ENCODE assay signal across 27 mouse cellular contexts in the genomic region with DNA sequence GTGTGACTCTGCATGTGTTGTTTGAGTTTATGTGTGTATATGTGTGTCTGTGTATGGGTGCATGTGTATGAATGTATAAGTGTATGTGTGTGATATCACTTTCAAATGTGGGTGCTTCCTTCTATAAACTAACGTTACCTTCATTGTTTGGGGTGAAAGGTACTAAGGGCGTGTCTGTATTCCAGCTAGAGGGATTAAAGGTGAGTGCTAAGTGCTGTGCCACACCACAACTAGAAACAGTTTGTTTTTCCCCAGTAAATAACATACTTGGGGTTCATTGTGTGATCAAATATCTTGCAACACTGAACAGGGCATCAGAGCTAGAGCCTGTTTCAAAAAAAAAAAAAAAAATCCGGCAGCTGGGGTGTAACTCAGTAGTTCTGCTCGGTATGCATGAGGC. TPM values are rescaled to one million over a fixed set of nuclear protein-coding genes. Genes with fewer than 3 reads are reported as not detected.
A peak's percentile ranks its signal among the peaks of the same experiment; 100 is the strongest.
DNase-seq lines count a peak whose midpoint lies in the region; ATAC-seq and TF ChIP-seq lines count a peak whose summit lies in the region.
"Had no signal": no experiment of that assay in that cellular context is flagged by ENCODE, and none has a peak within 500 bp of the region (broad histone marks: within the 10 kb centered on the region; RNA-seq: fewer than 3 reads in every experiment).

No protein-coding gene starts in this region.

- DNase-seq in hindbrain, embryonic 14.5 days (ENCODE audit: low spot score), result no peak
- no peak for DNase-seq in liver, postnatal 0 days
- no peak for DNase-seq in liver
- peak; percentile 52 for DNase-seq in large intestine, adult 2 months (ENCODE audit: low read depth, low spot score)
- DNase-seq in stomach, postnatal 0 days (ENCODE audit: low spot score), result no peak
- no peak for DNase-seq in left cerebral cortex, postnatal 25 days (ENCODE audit: low spot score in 2 of 2)
- DNase-seq: adrenal gland, postnatal 14 days; cerebellum, adult 11 months; cerebellum, adult 9-10 months; cerebellum, postnatal 36 days; gastrocnemius, adult 2 months; gastrocnemius, postnatal 36 days; heart, adult 18-20 months; kidney, adult 2 months; kidney, postnatal 36 days; layer of hippocampus, postnatal 36 days; lung, postnatal 4 days; right cerebral cortex, adult 18-20 months; thymus, adult 2 months; thymus, postnatal 36 days had no signal

- H3K4me1 ChIP-seq in hindbrain, embryonic 16.5 days (ENCODE audit: control insufficient read depth, insufficient read depth, low read depth, low read length), result no peaks in the 10 kb centered on the region
- no peaks in the 10 kb centered on the region for H3K4me1 ChIP-seq in hindbrain, embryonic 14.5 days (replicated peaks; ENCODE audit: control insufficient read depth, insufficient read depth, low read length)
- H3K4me1 ChIP-seq in liver, postnatal 0 days (ENCODE audit: insufficient read depth), result peaks cover 33% of the 10 kb centered on the region
- H3K4me1 ChIP-seq in stomach, postnatal 0 days (replicated peaks; ENCODE audit: control insufficient read depth, insufficient read depth), result peaks cover 4% of the 10 kb centered on the region; the same call in 1 of the 2 replicates
- H3K4me1 ChIP-seq: midbrain, embryonic 12.5 days had no signal

- WGBS in hindbrain, embryonic 16.5 days, result 56% methylated on average over 4 of the region's 4 CpGs
- 62% methylated on average over 4 of the region's 4 CpGs for WGBS in hindbrain, embryonic 14.5 days
- whole genome bisulfite sequencing in liver, postnatal 0 days (ENCODE audit: insufficient replicate concordance), result 51% methylated on average over 4 of the region's 4 CpGs
- 15% methylated on average over 4 of the region's 4 CpGs for WGBS in large intestine, adult 2 months
- WGBS in stomach, postnatal 0 days, result 40% methylated on average over 4 of the region's 4 CpGs

- no peaks in the 10 kb centered on the region for H3K9me3 ChIP-seq in hindbrain, embryonic 16.5 days (ENCODE audit: control insufficient read depth, low read length)
- no peaks in the 10 kb centered on the region for H3K9me3 ChIP-seq in hindbrain, embryonic 14.5 days (ENCODE audit: control insufficient read depth, low read length)
- no peaks in the 10 kb centered on the region for H3K9me3 ChIP-seq in liver, postnatal 0 days (ENCODE audit: low read length)
- H3K9me3 ChIP-seq in stomach, postnatal 0 days (ENCODE audit: control insufficient read depth, low read length), result no peaks in the 10 kb centered on the region
- H3K9me3 ChIP-seq: forebrain, embryonic 15.5 days; liver, embryonic 15.5 days; megakaryocyte, embryonic 14.5 days; midbrain, embryonic 12.5 days had no signal

- no peak overlapping the region for H3K4me3 ChIP-seq in hindbrain, embryonic 16.5 days (ENCODE audit: low read length)
- H3K4me3 ChIP-seq in hindbrain, embryonic 14.5 days (replicated peaks; ENCODE audit: low read length), result no peak overlapping the region
- H3K4me3 ChIP-seq in liver, postnatal 0 days (ENCODE audit: low read depth, low read length), result no peak overlapping the region
- no peak overlapping the region for H3K4me3 ChIP-seq in stomach, postnatal 0 days (ENCODE audit: low read depth, low read length)
- H3K4me3 ChIP-seq: forebrain, embryonic 15.5 days; gastrocnemius, adult 2 months; liver, embryonic 15.5 days; megakaryocyte, embryonic 14.5 days; midbrain, embryonic 12.5 days had no signal

- peaks cover under 1% of the 10 kb centered on the region; the same call in 1 of the 2 replicates for H3K36me3 ChIP-seq in hindbrain, embryonic 16.5 days (ENCODE audit: control insufficient read depth, insufficient read depth, low read length)
- no peaks in the 10 kb centered on the region for H3K36me3 ChIP-seq in hindbrain, embryonic 14.5 days (replicated peaks; ENCODE audit: control insufficient read depth, insufficient read depth)
- no peaks in the 10 kb centered on the region for H3K36me3 ChIP-seq in liver, postnatal 0 days (replicated peaks; ENCODE audit: insufficient read depth, low read length)
- no peaks in the 10 kb centered on the region for H3K36me3 ChIP-seq in stomach, postnatal 0 days (ENCODE audit: control insufficient read depth, insufficient read depth, low read length)
- H3K36me3 ChIP-seq: liver, embryonic 15.5 days; midbrain, embryonic 12.5 days had no signal

- H3K27me3 ChIP-seq in hindbrain, embryonic 16.5 days (replicated peaks; ENCODE audit: control insufficient read depth, insufficient read depth, low read length), result no peaks in the 10 kb centered on the region
- no peaks in the 10 kb centered on the region for H3K27me3 ChIP-seq in hindbrain, embryonic 14.5 days (ENCODE audit: control insufficient read depth, insufficient read depth, low read length)
- H3K27me3 ChIP-seq in liver, postnatal 0 days (ENCODE audit: insufficient read depth, low read length), result no peaks in the 10 kb centered on the region
- no peaks in the 10 kb centered on the region for H3K27me3 ChIP-seq in stomach, postnatal 0 days (ENCODE audit: control insufficient read depth, insufficient read depth, low read length)
- H3K27me3 ChIP-seq: forebrain, embryonic 15.5 days; liver, embryonic 15.5 days; midbrain, embryonic 12.5 days had no signal

- no peak for TF ChIP-seq EP300 in liver, postnatal 0 days (IDR thresholded peaks at IDR 0.05; ENCODE audit: low read depth)
- TF ChIP-seq EP300 in stomach, postnatal 0 days (optimal IDR thresholded peaks at IDR 0.05), result no peak

- ATAC-seq in hindbrain, embryonic 16.5 days, result 0 out of 2 replicates have a peak, but pooled peaks have one; percentile 10
- no peak for ATAC-seq in hindbrain, embryonic 14.5 days (ENCODE audit: low FRiP score)
- peak; percentile 62 for ATAC-seq in liver, postnatal 0 days
- peak; percentile 24; the same call in 1 of the 2 replicates for ATAC-seq in stomach, postnatal 0 days (ENCODE audit: low FRiP score, low TSS enrichment)
- ATAC-seq: inflammation-experienced regulatory T-cells, adult 6 months had no signal

- no peak overlapping the region for H3K27ac ChIP-seq in hindbrain, embryonic 16.5 days (ENCODE audit: low read depth, low read length)
- H3K27ac ChIP-seq in hindbrain, embryonic 14.5 days, result no peak overlapping the region
- H3K27ac ChIP-seq in liver, postnatal 0 days (ENCODE audit: low read depth), result peak overlapping the region; percentile 22; the same call in 1 of the 2 replicates
- no peak overlapping the region for H3K27ac ChIP-seq in stomach, postnatal 0 days (replicated peaks)
- H3K27ac ChIP-seq: forebrain, embryonic 15.5 days; gastrocnemius, adult 2 months; liver, embryonic 15.5 days; midbrain, embryonic 12.5 days had no signal

- intact Hi-C loops in left cerebral cortex, postnatal 25 days (cut with DNase I), result no loop called here

- H3K4me2 ChIP-seq in hindbrain, embryonic 16.5 days (ENCODE audit: low read length), result no peak overlapping the region
- no peak overlapping the region for H3K4me2 ChIP-seq in hindbrain, embryonic 14.5 days (replicated peaks)
- H3K4me2 ChIP-seq in liver, postnatal 0 days (ENCODE audit: low read depth, low read length), result no peak overlapping the region
- H3K4me2 ChIP-seq in stomach, postnatal 0 days (replicated peaks; ENCODE audit: low read depth), result no peak overlapping the region
- H3K4me2 ChIP-seq: forebrain, embryonic 15.5 days; heart, embryonic 11.5 days; liver, embryonic 15.5 days; midbrain, embryonic 12.5 days had no signal

- TF ChIP-seq CTCF in liver, postnatal 0 days (IDR thresholded peaks at IDR 0.05; ENCODE audit: low read depth), result no peak
- no peak for TF ChIP-seq CTCF in stomach, postnatal 0 days (IDR thresholded peaks at IDR 0.05; ENCODE audit: low read depth)

- no peak overlapping the region for H3K9ac ChIP-seq in hindbrain, embryonic 16.5 days (ENCODE audit: low read depth, low read length)
- no peak overlapping the region for H3K9ac ChIP-seq in hindbrain, embryonic 14.5 days
- H3K9ac ChIP-seq in liver, postnatal 0 days (replicated peaks), result no peak overlapping the region; the same call in 1 of the 2 replicates
- H3K9ac ChIP-seq in stomach, postnatal 0 days (ENCODE audit: low read length), result no peak overlapping the region
- H3K9ac ChIP-seq: forebrain, embryonic 15.5 days; liver, embryonic 15.5 days; midbrain, embryonic 12.5 days had no signal

RNA-seq across cellular contexts. Expression of a gene that starts 2.3 kb away (rescaled TPM):
- polyA plus RNA-seq in hindbrain, embryonic 16.5 days (2015; fragmentation: Nextera tagmentation; extraction: Ambion mirVana), result 0.76 and 1.3 TPM in 2 replicates
- polyA plus RNA-seq in hindbrain, embryonic 14.5 days (2014; fragmentation: Nextera tagmentation; extraction: Ambion mirVana), result 0.81 and 1.4 TPM in 2 replicates
- 3.9 and 4.4 TPM in 2 replicates for polyA plus RNA-seq in liver, postnatal 0 days (2015; fragmentation: Nextera tagmentation; extraction: Ambion mirVana)
- 48.6 and 61.4 TPM in 2 replicates for polyA plus RNA-seq in large intestine, adult 2 months (2012; rRNA removed)
- 4.5 and 5.7 TPM in 2 replicates for polyA plus RNA-seq in stomach, postnatal 0 days (2015; fragmentation: Nextera tagmentation; extraction: Ambion mirVana)
- 1 to 10 TPM; 1.4 to 1.7 TPM for total RNA-seq in left cerebral cortex, postnatal 25 days (2021)

RNA-seq across cellular contexts. Expression of a gene that starts 36.7 kb away (rescaled TPM):
- 5.5 and 6.7 TPM in 2 replicates for polyA plus RNA-seq in hindbrain, embryonic 16.5 days (2015; fragmentation: Nextera tagmentation; extraction: Ambion mirVana)
- 4.0 and 5.0 TPM in 2 replicates for polyA plus RNA-seq in hindbrain, embryonic 14.5 days (2014; fragmentation: Nextera tagmentation; extraction: Ambion mirVana)
- polyA plus RNA-seq in liver, postnatal 0 days (2015; fragmentation: Nextera tagmentation; extraction: Ambion mirVana), result 7.7 and 8.0 TPM in 2 replicates
- 5.5 and 6.7 TPM in 2 replicates for polyA plus RNA-seq in large intestine, adult 2 months (2012; rRNA removed)
- polyA plus RNA-seq in stomach, postnatal 0 days (2015; fragmentation: Nextera tagmentation; extraction: Ambion mirVana), result 7.9 and 8.6 TPM in 2 replicates
- 10 to 100 TPM; 24.0 to 25.3 TPM for total RNA-seq in left cerebral cortex, postnatal 25 days (2021)
